Mouse (Mus musculus) thymus, adult 18-20 months (tissue): ENCODE results near the gene Muc2.

Source experiments
- DNase-seq, 2 experiments: peaks; one replicate each; pipeline ENCODE4 v3.0.0; 2022; ENCODE audit warnings: mixed read lengths in 2 of 2

Gene Muc2

DNA sequence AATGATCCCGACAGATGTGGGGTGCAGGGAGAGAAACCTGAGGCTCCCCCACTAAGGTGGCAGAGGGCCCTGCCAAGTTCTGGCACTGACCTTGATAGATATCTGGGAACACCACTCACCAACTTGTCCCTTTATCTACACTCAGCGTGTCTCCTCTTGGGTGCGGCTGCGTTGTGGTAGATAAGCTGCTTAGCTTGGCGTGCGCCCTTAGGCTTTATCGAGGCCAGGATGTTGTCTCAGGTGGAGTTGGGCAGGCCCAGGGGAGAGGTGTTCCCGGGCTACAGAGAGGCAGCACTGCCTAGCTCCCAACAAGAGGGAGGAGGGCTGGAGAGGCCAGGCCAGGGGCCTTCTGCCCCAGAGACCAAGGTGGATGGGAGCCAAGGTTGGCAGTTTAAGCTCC lies 80.8 kb downstream of the Muc2 start:
- DNase-seq, result no peak

- DNase-seq, result no peak
These were observed 82.0 kb downstream of the Muc2 start for GRCm38 (mm10) chr7:141772058-141772557.

DNA sequence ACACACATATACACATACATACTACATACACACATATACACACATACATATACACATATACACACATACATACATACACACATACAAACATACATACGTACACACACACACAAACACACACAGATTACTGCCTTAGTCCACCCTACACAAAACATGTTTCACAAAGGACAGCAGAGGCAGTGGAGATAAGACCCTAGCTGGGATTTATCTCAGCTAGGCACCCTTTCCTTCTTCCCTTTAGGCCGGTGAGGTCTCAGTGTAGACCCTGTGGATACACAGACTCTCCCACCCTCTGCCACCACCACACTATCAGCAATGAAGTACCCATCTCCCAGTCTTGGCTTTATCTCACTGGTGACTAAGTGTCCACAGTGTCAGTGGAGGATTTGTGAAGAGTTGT lies 84.7 kb downstream of the Muc2 start:
- DNase-seq, result no peak

- DNase-seq, result no peak
These were observed 86.1 kb downstream of the Muc2 start for GRCm38 (mm10) chr7:141776199-141776598.

DNA sequence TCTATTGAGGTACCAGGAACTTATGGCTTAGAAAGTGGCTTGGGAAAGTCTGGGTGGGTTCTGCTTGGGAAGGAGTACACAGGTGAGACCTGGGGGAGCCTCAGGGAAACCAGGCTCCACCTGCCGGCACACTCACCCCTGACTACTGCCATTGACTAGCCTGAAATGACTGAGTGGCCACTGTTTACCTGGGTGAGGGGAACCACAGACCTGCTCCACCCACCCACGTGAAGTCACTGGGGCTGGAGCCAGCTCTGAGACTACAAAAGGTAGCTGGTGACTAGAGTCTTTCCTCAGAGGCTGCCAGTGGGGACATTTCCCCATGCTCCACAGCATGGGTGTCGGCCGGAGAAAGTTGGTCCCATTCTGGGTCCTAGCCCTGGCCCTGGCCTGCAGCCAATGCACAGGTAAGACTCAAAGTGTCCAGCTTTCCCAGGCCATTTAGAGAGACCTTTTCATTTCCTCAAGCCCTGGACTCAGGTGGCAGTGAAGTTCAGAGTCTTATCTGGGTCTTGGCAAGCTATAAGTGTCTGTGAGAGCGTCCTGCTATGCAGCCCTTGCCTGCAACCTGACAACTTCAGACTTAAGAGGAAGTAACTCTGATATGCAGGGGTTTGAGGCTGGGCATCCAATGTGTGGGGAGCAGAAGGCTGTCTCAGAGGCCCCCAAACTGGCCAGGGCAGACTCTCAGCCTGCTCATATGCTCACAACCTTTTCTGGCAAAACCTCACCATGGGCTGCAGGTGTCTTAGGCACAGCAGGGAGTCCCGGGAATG lies 98.7 kb downstream of the Muc2 start, which contains the start of gene Muc5ac:
Muc5ac (plus strand) TSS at position 296 of the 776 bp plus-strand sequence.
- no peak for DNase-seq

GRCm38 (mm10) chr7:141794251-141794650 lies 104.1 kb downstream of the Muc2 start:
- no peak for DNase-seq

GRCm38 (mm10) chr7:141803206-141803605 lies 113.1 kb downstream of the Muc2 start:
- DNase-seq, result no peak
